Mouse (Mus musculus) megakaryocyte, embryonic 14.5 days (primary cell): ENCODE results near the gene Chd5. TPM values are rescaled to one million over a fixed set of nuclear protein-coding genes. Genes with fewer than 3 reads are reported as not detected.

Experiments used
- H3K27me3 ChIP-seq: replicated peaks from 2 replicates; pipeline ENCODE3; 2012; ENCODE audit warnings: inconsistent platforms
- H3K36me3 ChIP-seq: replicated peaks from 2 replicates; pipeline ENCODE3; 2012; ENCODE audit warnings: low read length, inconsistent platforms, mixed read lengths
- H3K4me1 ChIP-seq: 2 replicates; pipeline ENCODE4 v1.6.1; 2012; ENCODE audit warnings: inconsistent platforms
- H3K4me3 ChIP-seq: replicated peaks from 2 replicates; pipeline ENCODE3; 2012; ENCODE audit warnings: moderate library complexity, mild to moderate bottlenecking, inconsistent platforms
- H3K9me3 ChIP-seq: 2 replicates; pipeline ENCODE4 v1.6.1; 2012; ENCODE audit warnings: inconsistent platforms
- FLI1 ChIP-seq: IDR thresholded peaks from 2 replicates; pipeline ENCODE4 v1.6.1; 2012; ENCODE audit warnings: low read length, inconsistent platforms, mixed read lengths
- GATA1 ChIP-seq: IDR thresholded peaks from 3 replicates; pipeline ENCODE4 v1.6.1; 2012; ENCODE audit warnings: mixed read lengths, low read length, inconsistent platforms, borderline replicate concordance
- polyA plus RNA-seq: library from polyadenylated mRNA; stranded (reverse); fragments of >175 nt; gene quantifications from 2 replicates; pipeline ENCODE4 v1.2.3, GENCODE M21; 2012; ENCODE audit warnings: low replicate concordance; ENCODE audit not compliant: insufficient read depth

Chd5 gene
- polyA plus RNA-seq, 1 experiment = 1.7 TPM

DNA sequence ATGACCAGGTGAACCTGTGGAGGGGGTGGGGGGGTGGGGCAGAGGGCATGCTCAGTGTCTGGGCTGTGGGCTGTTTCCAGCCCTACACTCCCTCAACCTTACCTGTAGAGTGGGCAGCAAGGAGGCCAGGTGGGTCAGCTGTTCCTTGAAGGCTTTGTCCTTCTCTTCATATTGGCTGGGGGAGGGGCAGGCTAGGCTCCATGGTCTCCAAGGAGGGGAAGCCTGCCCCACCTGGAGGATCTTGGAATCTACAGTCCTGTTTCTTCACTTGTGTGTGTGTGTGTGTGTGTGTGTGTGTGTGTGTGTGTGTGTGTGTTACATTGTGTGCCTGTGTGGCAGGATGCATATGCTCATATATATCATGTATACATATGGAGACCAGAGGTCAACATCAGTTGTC is 24.5 kb upstream of the Chd5 start:
- TF ChIP-seq GATA1 = no peak
- TF ChIP-seq FLI1 = no peak
- Histone ChIP-seq H3K36me3 (peaks cover 4% of the 10 kb centered on the region), H3K4me1 (peaks cover 51% of the 10 kb centered on the region), H3K9me3 (peaks cover 6% of the 10 kb centered on the region), H3K27me3 (peaks cover 97% of the 10 kb centered on the region), H3K4me3 (peak overlapping the region; percentile 89)

DNA sequence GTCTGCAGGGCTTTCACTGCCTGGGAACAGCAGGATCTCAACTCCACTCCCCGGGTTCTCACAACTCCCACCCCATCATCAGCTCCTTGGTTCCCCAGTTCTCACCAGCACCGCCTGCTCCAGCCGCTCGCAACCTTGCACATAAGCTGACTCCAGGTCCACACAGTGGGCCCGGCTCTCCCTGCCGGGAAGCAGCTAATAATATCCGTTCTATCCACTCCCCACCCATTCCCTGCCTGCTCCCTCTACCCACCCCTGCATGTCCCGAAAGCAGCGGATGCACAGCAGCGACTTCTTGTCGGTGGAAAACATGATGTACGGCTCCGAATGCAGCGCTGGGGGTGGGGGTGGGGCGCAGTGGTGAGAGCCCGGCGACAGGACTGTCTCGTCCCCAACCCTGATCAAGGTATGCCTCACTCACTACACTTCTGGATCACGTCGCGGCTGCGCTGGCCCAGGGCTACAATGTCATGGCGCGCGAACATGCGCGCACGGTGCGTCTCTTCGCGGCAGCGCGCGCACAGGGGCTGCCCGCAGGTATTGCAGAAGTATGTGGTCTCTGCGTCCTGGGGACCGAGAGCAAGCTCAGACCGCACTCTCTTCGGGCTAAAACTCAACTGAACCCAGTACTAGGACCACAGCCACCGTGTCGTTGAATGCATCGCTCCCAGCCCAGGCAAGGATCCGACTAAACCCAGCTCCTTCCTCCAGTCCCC is 22.8 kb upstream of the Chd5 start:
- Histone ChIP-seq H3K4me3 (peak overlapping the region; percentile 85), H3K27me3 (peaks cover 80% of the 10 kb centered on the region), H3K36me3 (no peaks in the 10 kb centered on the region), H3K4me1 (peaks cover 53% of the 10 kb centered on the region), H3K9me3 (peaks cover 6% of the 10 kb centered on the region)
- no peak for TF ChIP-seq FLI1
- no peak for TF ChIP-seq GATA1

DNA sequence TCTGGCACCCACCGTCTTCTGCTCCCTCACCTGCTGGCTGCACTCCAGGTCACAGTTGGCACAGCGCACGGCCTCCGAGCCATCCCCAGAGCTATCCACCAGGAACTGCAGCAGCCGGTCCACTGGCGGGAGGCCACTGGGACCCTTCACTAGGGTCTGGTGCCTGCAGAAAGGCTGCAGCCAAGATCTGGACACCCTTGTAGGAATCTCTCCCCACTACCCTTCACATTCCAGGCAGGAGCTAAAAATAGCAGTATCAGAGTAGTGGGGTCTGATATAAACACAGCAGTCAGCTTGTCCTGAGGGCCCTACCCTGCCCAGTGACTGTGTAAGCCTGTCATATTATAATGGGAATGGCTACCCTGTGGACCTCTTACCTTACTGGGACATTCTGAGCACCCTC is 20.8 kb upstream of the Chd5 start:
- Histone ChIP-seq H3K4me3 (no peak overlapping the region), H3K36me3 (no peaks in the 10 kb centered on the region), H3K27me3 (peaks cover 67% of the 10 kb centered on the region), H3K9me3 (no peaks in the 10 kb centered on the region), H3K4me1 (peaks cover 47% of the 10 kb centered on the region)
- no peak for TF ChIP-seq GATA1

DNA sequence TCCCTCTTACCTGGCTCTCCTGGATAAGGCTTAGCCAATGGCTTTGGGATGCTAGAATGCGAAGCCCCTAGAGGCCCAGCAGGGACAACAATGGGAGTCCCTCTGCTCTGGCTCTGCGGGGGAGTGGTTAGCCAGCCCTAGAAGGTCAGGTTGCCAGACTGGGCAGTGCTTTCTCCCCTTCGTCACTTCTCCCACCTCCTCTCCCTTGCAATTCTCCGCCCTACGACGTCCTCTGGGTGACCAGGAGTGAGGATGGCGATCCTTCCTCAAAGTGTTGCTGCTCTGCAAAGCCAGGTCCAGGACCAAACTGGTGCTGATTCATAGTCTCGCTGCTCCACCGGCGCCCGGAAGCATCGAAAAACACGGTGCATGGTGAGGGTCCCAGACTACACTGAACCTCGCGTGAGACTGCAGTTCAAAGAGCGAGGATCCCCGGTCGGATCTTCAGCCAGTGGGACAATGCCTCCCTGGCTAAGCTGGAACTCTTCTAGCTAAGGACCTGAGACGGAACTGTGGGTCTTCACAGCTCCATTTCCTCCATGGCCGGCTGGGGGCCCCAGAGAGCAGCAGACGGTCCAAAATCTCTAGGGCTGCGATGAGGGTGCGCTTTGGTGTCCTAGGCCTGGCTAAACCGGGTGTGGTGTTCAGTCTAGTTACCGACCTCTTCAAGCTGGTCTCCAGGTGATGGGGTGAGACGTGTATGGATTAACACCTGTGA is 19.8 kb upstream of the Chd5 start, which contains the start of gene Rnf207:
Gene Rnf207, minus strand, starts transcription at position 477 of the 718 bp plus-strand sequence.
- Histone ChIP-seq H3K27me3 (peaks cover 57% of the 10 kb centered on the region), H3K4me1 (peaks cover 40% of the 10 kb centered on the region), H3K9me3 (no peaks in the 10 kb centered on the region), H3K36me3 (no peaks in the 10 kb centered on the region), H3K4me3 (peak within 1 kb of the TSS; percentile 91)
- TF ChIP-seq GATA1 = no peak
- no peak for TF ChIP-seq FLI1

DNA sequence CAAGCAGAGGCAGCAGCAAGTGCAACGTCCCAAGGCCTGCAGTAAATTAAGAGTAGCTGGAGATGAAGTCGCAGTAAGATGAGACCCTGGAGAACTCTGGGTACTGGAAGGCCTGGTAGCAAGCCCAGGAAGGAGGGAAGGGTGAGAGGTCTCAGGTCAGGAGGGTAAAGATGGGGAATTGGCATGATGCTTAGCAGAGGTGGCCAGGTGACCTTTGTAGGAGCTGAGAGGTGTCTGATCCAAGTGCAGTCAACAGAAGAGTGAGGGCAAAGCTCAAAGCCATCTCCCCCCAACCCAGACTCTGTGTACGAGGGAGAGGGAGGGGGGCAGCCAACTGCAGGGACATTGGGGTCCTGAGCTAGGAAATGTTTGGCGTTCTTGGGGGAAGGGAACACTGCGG is 17.0 kb upstream of the Chd5 start:
- peaks cover 30% of the 10 kb centered on the region for H3K27me3 ChIP-seq
- H3K4me3 ChIP-seq = no peak overlapping the region
- H3K9me3 ChIP-seq = no peaks in the 10 kb centered on the region
- H3K36me3 ChIP-seq = no peaks in the 10 kb centered on the region
- H3K4me1 ChIP-seq = peaks cover 35% of the 10 kb centered on the region
- TF ChIP-seq GATA1 (no peak), FLI1 (no peak)

DNA sequence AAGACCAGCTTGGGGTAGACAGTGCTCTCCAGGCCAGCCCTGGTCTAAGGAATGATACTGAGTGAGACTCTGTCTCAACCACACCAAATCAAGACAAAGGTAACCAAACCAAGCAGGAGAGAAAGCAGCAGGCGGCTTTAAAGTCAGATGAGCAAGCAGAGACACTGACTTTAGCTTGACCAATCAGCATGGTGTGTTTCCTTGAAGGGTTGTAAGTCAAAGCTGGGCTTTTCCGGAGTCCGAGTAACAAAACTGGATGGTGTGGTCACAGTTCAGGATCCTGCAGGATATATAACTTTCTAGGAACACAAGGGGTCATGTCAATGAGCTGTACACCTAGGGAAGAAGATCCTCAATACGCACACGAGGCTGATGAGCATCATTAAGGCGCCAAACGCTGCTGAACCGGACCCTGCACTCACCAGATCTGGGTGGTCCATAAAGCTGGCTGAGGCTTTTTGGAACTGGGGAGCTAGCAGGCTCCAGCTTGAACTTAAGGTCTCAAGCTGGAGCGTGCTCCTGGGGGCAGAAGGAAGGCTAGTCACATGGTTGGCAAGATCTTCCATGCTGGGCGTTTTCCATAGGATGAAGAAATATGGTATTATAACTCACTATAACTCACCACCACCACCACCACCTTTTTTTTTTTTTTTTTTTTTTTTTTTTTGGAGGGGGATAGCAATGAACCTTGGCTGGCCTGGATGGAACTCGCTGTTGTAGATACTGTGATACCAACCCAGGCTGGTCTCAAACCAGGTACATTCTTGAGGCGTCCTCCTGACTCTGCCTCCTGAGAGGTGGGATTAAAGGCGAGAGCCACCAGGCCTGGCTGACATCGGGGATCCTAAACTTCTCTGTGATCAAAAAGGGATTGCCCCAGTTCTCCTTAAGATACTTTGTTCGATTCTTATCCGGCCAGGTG is 13.5 kb upstream of the Chd5 start:
- Histone ChIP-seq H3K27me3 (peaks cover 7% of the 10 kb centered on the region), H3K4me1 (peaks cover 50% of the 10 kb centered on the region), H3K9me3 (no peaks in the 10 kb centered on the region), H3K4me3 (peak overlapping the region; percentile 97), H3K36me3 (peaks cover 23% of the 10 kb centered on the region)
- no peak for TF ChIP-seq GATA1
- TF ChIP-seq FLI1 = no peak

DNA sequence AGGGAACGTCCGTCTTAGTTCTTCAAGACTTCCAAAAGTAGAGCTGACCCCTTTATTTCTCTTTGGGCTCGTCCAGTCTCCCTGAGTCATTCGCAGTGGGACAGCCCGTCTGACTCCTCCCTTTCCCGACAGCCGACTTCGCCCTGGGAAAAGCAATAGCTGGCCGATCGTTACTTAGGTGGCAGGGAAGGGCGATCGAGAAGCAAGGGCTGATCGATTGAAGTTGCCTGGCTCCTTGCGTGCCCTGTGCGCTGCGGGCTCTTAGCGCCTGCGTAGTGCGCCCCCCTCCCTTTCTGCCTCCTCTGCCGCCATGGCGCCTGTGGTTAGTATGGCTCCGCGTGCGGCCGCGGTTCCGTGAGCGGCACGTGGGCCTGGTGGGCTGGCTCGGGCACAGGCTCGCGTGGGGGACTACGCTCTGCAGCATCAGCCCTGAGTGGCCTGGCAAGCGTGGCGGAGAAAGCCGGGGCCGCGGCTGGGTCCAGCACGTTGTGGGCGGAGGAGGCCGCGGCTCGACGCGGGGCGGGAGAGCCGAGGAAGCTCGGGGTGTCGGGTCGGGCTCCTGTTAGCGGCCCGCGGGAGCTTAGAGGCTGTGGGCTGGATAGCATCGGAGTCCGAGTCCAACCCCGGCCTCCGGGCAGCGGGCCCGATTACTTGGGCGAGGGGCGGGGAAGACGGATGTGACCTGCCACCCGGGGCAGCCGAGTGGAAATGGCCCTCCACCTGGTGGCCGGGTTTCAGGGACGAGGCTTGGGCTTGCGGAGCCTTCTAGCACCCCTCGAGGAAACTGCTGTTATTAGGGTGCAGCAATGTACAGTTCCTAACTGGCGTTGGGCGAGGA is 12.7 kb upstream of the Chd5 start, which contains the start of gene Rpl22:
Gene Rpl22, plus strand, starts transcription at position 169 of the 838 bp plus-strand sequence.
- peaks cover 59% of the 10 kb centered on the region for H3K4me1 ChIP-seq
- no peak for TF ChIP-seq GATA1
- no peak for TF ChIP-seq FLI1
- H3K27me3 ChIP-seq = peaks cover 7% of the 10 kb centered on the region
- H3K36me3 ChIP-seq = peaks cover 32% of the 10 kb centered on the region
- H3K9me3 ChIP-seq = no peaks in the 10 kb centered on the region
- H3K4me3 ChIP-seq = peak within 1 kb of the TSS; percentile 97

DNA sequence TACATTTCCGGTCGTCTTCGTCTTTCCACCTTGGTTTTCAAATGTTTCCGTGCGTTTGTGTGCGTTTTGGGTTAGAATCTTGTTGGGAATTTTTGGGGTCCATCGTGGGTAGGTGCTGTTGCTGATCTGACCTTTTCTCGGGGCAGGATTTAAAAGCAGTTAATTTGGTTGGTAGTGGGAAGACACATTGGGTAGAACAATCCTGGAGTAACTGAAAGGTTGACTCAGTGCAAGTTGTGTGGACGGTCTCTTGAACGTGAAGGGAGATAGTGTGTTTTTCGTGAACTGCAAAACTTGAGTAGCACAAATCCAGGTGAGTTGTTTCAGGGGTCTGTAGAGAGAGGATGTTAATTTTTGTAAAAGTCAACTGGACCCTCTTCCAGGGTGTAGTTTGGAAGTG is 11.9 kb upstream of the Chd5 start:
- Histone ChIP-seq H3K27me3 (peaks cover 4% of the 10 kb centered on the region), H3K4me3 (peak overlapping the region; percentile 97), H3K9me3 (no peaks in the 10 kb centered on the region), H3K36me3 (peaks cover 40% of the 10 kb centered on the region), H3K4me1 (peaks cover 62% of the 10 kb centered on the region)
- TF ChIP-seq FLI1 (no peak), GATA1 (no peak)

DNA sequence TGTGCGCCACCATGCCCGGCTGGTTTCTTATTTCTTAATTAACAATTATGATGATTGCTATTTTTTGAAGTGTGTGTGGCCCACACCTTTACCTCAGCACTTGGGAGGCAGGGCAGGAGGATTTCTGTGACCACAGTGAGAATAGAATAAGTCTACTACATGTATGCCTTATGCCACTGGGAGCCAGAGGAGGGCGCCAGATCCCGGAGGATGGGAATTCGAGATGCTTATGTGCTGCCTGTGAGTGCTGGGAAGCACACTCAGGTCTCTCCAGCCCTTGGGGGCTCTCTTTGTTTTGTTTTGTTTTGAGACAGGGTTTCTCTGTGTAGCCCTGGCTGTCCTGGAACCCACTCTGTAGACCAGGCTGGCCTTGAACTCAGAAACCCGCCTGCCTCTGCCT is 9.8 kb upstream of the Chd5 start:
- TF ChIP-seq FLI1 (no peak), GATA1 (no peak)
- H3K36me3 ChIP-seq = peaks cover 61% of the 10 kb centered on the region

More for the DNA sequence above, 9.8 kb upstream of the Chd5 start:
- Histone ChIP-seq H3K27me3 (no peaks in the 10 kb centered on the region), H3K4me3 (no peak overlapping the region), H3K4me1 (peaks cover 66% of the 10 kb centered on the region), H3K9me3 (no peaks in the 10 kb centered on the region)
